Mouse (Mus musculus) intestine, postnatal 0 days (tissue): ENCODE data around the gene Capg. TPM values are rescaled to one million over a fixed set of nuclear protein-coding genes. Genes with fewer than 3 reads are reported as not detected.

ENCODE experiments used
- ATAC-seq: fragments of 200-750 bp; cut with Nextera tagmentation; 2 replicates; pipeline ENCODE4 v1.8.0; 2017; ENCODE audit warnings: mild to moderate bottlenecking, moderate TSS enrichment, moderate library complexity
- H3K27ac ChIP-seq: fragments of 300-500 bp; sonication (generic); 2 replicates; pipeline ENCODE4 v1.5.1; 2014; ENCODE audit warnings: mild to moderate bottlenecking, low read depth, low read length, moderate library complexity
- H3K27me3 ChIP-seq: fragments of 300-500 bp; sonication (generic); replicated peaks from 2 replicates; pipeline ENCODE4 v1.6.1; 2014; ENCODE audit warnings: low read length, mixed read lengths; ENCODE audit not compliant: control insufficient read depth, insufficient read depth
- H3K36me3 ChIP-seq: fragments of 300-500 bp; sonication (generic); 2 replicates; pipeline ENCODE4 v1.6.1; 2014; ENCODE audit warnings: mild to moderate bottlenecking, moderate library complexity; ENCODE audit not compliant: control insufficient read depth, insufficient read depth
- H3K4me1 ChIP-seq: fragments of 300-500 bp; sonication (generic); replicated peaks from 2 replicates; pipeline ENCODE4 v1.6.1; 2014; ENCODE audit warnings: antibody characterized with exemption, low read length, mixed read lengths; ENCODE audit not compliant: control insufficient read depth, insufficient read depth
- H3K4me2 ChIP-seq: fragments of 300-500 bp; sonication (generic); replicated peaks from 2 replicates; pipeline ENCODE4 v1.6.1; 2014; ENCODE audit warnings: low read depth, mild to moderate bottlenecking, moderate library complexity
- H3K4me3 ChIP-seq: fragments of 300-500 bp; sonication (generic); 2 replicates; pipeline ENCODE4 v1.5.1; 2014; ENCODE audit warnings: low read depth, low read length
- H3K9ac ChIP-seq: fragments of 300-500 bp; sonication (generic); 2 replicates; pipeline ENCODE4 v1.6.1; 2014; ENCODE audit warnings: mild to moderate bottlenecking, low read depth, low read length
- H3K9me3 ChIP-seq: fragments of 300-500 bp; sonication (generic); 2 replicates; pipeline ENCODE4 v1.6.1; 2016; ENCODE audit warnings: mixed run types; ENCODE audit not compliant: control insufficient read depth
- CTCF ChIP-seq: sonication (generic); IDR thresholded peaks from 2 replicates; pipeline ENCODE4 v1.5.1; 2016; ENCODE audit warnings: low read depth, mild to moderate bottlenecking, control low read depth, antibody characterized with exemption, moderate library complexity
- WGBS: fragments of 180-500 bp; shearing (Covaris S2); extraction: QIAGEN DNeasy Blood & Tissue Kit; methylation state at CpG from one replicate; pipeline ENCODE4 v1.1.7; 2014; 5-methylcytosine and 5-hydroxymethylcytosine counted together
- polyA plus RNA-seq: library from polyadenylated mRNA; unstranded; fragments of >200 nt; fragmentation: Nextera tagmentation; extraction: Ambion mirVana; gene quantifications from 2 replicates; pipeline ENCODE4 v1.2.1, GENCODE M21; 2015

Capg gene
- polyA plus RNA-seq, 1 experiment from 2014 or later = 28.5 TPM

DNA sequence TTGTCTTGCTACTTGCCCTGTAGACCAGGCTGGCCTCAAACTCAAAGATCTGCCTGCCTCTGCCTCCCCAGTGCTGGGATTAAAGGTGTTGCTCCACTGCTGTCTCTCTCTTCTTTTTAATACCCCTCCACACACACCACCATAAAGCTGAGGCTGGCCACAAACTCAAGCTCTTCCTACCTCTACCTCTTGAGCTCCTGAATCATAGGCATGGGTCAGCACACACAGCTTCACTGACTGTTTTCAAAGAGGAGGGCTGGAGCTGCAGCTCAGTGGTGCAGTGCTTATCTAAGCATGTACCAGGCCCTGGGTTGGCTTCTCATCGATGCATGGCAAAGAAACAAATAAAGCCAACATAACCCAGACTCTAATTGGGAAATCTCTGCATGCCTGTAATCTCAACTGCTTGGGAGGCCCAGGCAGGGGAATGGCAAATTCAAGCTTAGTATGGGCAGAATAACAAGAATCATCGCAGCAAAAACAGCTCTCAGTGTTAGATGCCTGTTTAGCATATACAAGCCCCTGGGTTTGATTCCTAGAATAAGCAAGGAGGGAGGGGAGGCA, 34.2 kb upstream of the Capg start:
- TF ChIP-seq CTCF = no peak
- Histone ChIP-seq H3K4me3 (no peak overlapping the region), H3K27ac (no peak overlapping the region), H3K36me3 (no peaks in the 10 kb centered on the region), H3K27me3 (no peaks in the 10 kb centered on the region), H3K4me1 (peaks cover 3% of the 10 kb centered on the region; the same call in 1 of the 2 replicates), H3K9me3 (no peaks in the 10 kb centered on the region), H3K4me2 (no peak overlapping the region), H3K9ac (no peak overlapping the region)
- no peak for ATAC-seq
- WGBS = 62% methylated on average over 2 of the region's 2 CpGs

DNA sequence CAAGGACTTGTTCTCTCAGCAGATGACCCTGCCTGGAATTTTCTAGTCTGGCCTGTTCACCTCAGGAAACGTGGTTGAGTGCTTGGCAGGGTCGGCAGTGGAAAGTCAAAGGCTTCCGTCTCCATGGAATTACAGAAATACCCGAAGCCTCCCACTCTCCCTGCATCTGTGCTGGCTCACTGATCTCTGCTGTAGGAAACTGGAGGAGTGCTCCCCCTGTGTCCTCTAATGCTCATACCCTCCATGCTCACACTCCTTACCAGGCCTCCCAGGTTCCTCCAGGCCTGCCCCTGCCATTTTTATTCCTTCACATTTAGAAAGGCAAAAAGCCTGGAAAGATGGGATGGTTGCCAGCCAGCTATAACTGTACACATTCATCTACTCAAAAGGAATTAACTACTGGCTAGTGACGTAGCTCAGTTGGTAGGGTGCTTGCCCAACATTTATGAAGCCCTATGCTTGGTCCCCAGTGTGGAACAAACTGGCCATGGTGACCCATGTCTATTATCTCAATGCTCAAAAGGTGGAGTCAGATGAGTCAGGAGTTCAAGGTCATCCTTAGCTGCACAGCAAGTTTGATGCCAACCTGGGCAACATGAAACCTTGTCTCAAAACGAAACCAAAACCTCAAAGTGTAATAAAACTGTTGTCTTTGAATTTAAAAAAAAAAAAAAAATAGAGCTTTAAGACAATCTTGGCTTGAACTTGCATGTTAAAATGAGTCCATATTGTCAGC, 33.3 kb upstream of the Capg start:
- H3K4me1 ChIP-seq = peaks cover 3% of the 10 kb centered on the region; the same call in 1 of the 2 replicates
- H3K9me3 ChIP-seq = no peaks in the 10 kb centered on the region
- no peak overlapping the region for H3K9ac ChIP-seq
- no peak for ATAC-seq
- no peaks in the 10 kb centered on the region for H3K36me3 ChIP-seq
- 74% methylated on average over 6 of the region's 6 CpGs for WGBS
- peak; percentile 38; the same call in 1 of the 2 replicates for TF ChIP-seq CTCF
- no peak overlapping the region for H3K4me2 ChIP-seq
- no peaks in the 10 kb centered on the region for H3K27me3 ChIP-seq
- no peak overlapping the region for H3K27ac ChIP-seq
- H3K4me3 ChIP-seq = no peak overlapping the region

DNA sequence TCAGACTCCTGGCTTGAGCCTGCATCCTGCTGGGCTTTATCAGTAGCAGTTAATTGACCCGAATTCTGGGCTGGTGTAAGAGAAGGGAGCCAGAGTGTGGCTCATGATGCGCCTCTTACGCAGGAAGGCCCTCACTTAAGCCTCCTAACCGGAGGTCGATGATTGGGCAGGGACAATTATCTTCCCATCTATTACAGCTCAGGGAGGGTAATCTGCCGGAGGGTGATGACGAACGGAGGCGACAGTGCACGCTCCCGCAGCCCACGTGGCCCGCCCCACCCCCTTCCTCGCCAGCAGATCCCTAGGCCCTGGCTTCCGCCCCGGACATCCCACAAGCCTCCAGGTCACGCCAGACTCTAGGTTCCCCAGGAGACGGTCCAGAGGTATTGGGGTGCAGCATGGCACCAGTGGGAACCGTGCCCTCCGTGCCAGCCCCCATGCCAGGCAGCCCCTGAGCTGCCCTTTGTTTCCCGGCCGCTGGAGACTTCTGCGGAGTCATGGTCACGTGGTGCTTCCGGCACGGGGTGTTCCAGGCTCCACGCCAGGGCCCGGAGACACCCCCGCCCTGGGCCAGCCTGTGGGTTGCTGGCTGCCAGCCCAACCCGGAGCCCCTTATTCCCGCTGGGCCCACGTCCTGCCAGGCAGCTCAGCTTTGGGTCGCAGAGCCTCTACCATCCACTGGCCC, 31.7 kb upstream of the Capg start:
- no peak for TF ChIP-seq CTCF
- Histone ChIP-seq H3K36me3 (no peaks in the 10 kb centered on the region), H3K4me3 (peak overlapping the region; percentile 28), H3K27me3 (no peaks in the 10 kb centered on the region), H3K9ac (peak overlapping the region; percentile 43), H3K4me1 (0 out of 2 replicates have a peak, but pooled peaks cover 3% of the 10 kb centered on the region), H3K27ac (peak overlapping the region; percentile 36), H3K9me3 (no peaks in the 10 kb centered on the region), H3K4me2 (peak overlapping the region; percentile 66)
- peak; percentile 84 for ATAC-seq
- WGBS = 9% methylated on average over 33 of the region's 33 CpGs

DNA sequence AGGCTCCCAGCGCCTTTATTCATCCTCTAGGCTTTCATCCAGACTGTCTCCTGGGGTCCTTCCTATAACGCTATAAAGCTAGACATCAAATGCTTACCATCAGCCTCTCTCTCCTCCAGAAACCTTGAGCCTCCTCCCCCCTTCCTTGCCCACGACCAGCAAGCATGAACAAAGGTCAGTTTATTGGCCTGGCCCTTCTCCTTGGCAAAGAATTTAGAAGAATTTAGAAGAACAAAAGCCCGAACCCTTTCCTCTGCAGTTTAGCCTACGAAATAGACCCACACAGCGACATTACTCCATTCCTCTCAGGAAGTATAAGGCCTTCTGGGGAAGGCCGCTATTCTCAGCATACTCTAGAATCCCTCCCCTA, 31.1 kb upstream of the Capg start:
- TF ChIP-seq CTCF = no peak
- H3K4me3 ChIP-seq = peak overlapping the region; percentile 28
- no peaks in the 10 kb centered on the region for H3K27me3 ChIP-seq
- no peaks in the 10 kb centered on the region for H3K9me3 ChIP-seq
- no peak for ATAC-seq
- H3K9ac ChIP-seq = peak overlapping the region; percentile 43; the same call in 1 of the 2 replicates
- H3K4me1 ChIP-seq = 0 out of 2 replicates have a peak, but pooled peaks cover 3% of the 10 kb centered on the region
- WGBS = 51% methylated on average over 7 of the region's 7 CpGs
- peak overlapping the region; percentile 36 for H3K27ac ChIP-seq
- H3K36me3 ChIP-seq = no peaks in the 10 kb centered on the region
- H3K4me2 ChIP-seq = peak overlapping the region; percentile 66

DNA sequence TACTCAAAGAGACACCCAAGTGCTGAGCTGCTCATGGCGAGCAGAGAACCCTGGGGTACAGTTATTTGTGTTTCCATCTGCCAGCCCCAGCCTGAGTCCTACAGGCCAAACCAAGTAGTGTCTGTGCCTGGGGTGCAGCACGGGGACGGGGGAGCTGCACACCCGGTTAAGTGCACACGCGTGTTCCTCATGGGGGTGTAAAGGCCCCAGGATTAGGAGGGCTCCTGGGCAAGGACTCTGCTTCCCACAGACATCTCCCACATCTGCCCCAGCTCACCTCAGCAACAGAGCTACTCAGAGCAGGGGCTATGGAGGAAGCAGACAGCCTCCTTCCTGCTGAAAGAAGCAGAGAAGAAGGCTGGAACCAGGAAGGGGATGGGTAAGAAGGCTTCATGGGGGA, 28.5 kb upstream of the Capg start:
- H3K9me3 ChIP-seq = no peaks in the 10 kb centered on the region
- H3K36me3 ChIP-seq = no peaks in the 10 kb centered on the region
- H3K9ac ChIP-seq = no peak overlapping the region
- ATAC-seq = no peak
- no peaks in the 10 kb centered on the region for H3K27me3 ChIP-seq
- H3K27ac ChIP-seq = no peak overlapping the region
- H3K4me2 ChIP-seq = no peak overlapping the region
- 0 out of 2 replicates have a peak, but pooled peaks cover 5% of the 10 kb centered on the region for H3K4me1 ChIP-seq
- no peak overlapping the region for H3K4me3 ChIP-seq
- 95% methylated on average over 6 of the region's 6 CpGs for WGBS
- no peak for TF ChIP-seq CTCF

DNA sequence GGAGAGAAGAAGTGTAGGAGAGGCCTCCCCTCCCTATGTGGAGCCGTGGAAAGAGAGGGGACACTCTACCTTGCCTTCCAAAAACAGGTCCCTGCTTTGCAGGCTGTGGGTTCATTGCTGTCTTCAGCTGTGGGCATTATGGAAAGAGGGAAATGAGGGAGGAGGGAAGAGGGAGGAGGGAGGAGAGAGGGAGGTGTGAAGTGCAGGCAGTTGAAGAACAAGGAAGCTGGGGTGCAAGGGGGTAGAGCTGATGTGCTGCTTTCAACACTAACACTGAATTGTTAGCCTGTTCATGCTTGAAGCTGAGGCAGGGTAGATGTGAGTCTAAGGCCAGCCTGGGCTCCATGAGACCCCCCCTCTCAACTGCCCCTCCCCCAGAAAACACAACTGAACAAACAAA, 25.3 kb upstream of the Capg start:
- Histone ChIP-seq H3K27ac (no peak overlapping the region), H3K27me3 (no peaks in the 10 kb centered on the region), H3K9me3 (no peaks in the 10 kb centered on the region), H3K9ac (no peak overlapping the region), H3K36me3 (no peaks in the 10 kb centered on the region), H3K4me1 (0 out of 2 replicates have a peak, but pooled peaks cover 5% of the 10 kb centered on the region), H3K4me2 (no peak overlapping the region), H3K4me3 (no peak overlapping the region)
- 89% methylated on average over 1 of the region's 1 CpGs for WGBS
- no peak for TF ChIP-seq CTCF
- no peak for ATAC-seq
